Mouse (Mus musculus): ENCODE data around the gene Fyn. TPM values are rescaled to one million over a fixed set of nuclear protein-coding genes. Genes with fewer than 3 reads are reported as not detected.

The Fyn gene
- total and polyA plus RNA-seq, 3 experiments: 89.7 to 127 (median 101) TPM

DNA sequence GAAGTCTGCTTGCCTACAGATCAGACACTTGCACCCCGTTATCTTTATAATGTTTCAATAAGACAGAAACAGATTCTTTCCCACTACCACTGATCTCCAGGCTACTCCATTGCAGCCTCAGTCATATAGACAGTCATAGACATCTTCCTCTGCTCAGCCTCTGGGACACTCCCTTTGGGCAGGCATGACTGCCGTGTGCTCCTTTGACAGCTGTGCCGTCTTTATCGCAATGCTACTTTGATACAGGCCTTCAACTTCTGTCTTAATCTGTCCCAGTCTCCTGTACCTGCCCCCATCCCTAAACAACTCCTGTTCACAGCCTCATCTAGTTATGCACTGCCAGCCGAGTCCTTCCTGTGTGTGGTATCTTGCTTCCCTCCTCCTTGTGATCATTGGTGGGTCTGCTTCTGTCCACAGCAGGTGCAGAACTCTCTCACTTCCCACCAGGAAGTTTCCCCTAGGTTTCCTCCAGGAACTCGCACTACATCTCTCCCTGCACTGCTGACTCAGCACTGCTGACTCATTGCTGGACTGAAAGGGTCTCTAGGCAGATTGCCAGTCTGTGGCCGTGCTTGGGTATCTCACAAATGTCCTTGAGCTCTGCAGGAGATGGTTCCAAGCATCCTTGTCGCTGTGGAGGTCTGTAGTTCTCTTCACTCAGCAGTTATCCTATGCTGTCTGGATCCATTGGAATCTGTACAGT lies 43.4 kb downstream of the Fyn start:
- no peak for TF ChIP-seq POLR2AphosphoS5 (IDR thresholded peaks at IDR 0.05; ENCODE audit: insufficient replicate concordance, low read depth, low read length)
- TF ChIP-seq GATA2 (IDR thresholded peaks at IDR 0.05; ENCODE audit: borderline replicate concordance, low read depth, low read length): no peak
- TF ChIP-seq CTCF (IDR thresholded peaks at IDR 0.05; ENCODE audit: low read depth, low read length): no peak
- TF ChIP-seq TAL1 (conservative IDR thresholded peaks at IDR 0.05; ENCODE audit: low read depth, low read length): no peak
- TF ChIP-seq GATA1 (IDR thresholded peaks at IDR 0.05; ENCODE audit: borderline replicate concordance, low read length): no peak
- no peaks in the 10 kb centered on the region for H3K27me3 ChIP-seq (ENCODE audit: insufficient read depth, low read length)
- no peak for DNase-seq (ENCODE audit: low spot score)
- H3K36me3 ChIP-seq (replicated peaks): peaks cover 73% of the 10 kb centered on the region
- ATAC-seq (ENCODE audit: extremely low read depth, insufficient number of reproducible peaks, low FRiP score, poor library complexity, severe bottlenecking): peak; percentile 12
- H3K9me3 ChIP-seq (replicated peaks): no peaks in the 10 kb centered on the region
- H3K4me1 ChIP-seq (ENCODE audit: insufficient read depth, low read depth, low read length): peaks cover 57% of the 10 kb centered on the region
- no peak overlapping the region; the same call in 1 of the 2 replicates for H3K4me3 ChIP-seq (ENCODE audit: low read depth, low read length)

- peak; percentile 46 for DNase-seq (ENCODE audit: low spot score)
- H3K4me3 ChIP-seq (ENCODE audit: low read depth, low read length): no peak overlapping the region; the same call in 1 of the 2 replicates
- ATAC-seq (ENCODE audit: extremely low read depth, insufficient number of reproducible peaks, low FRiP score, poor library complexity, severe bottlenecking): peak; percentile 12; the same call in 1 of the 2 replicates
Measured at GRCm38 (mm10) chr10:39412826-39413620, 44.4 kb downstream of the Fyn start.

DNA sequence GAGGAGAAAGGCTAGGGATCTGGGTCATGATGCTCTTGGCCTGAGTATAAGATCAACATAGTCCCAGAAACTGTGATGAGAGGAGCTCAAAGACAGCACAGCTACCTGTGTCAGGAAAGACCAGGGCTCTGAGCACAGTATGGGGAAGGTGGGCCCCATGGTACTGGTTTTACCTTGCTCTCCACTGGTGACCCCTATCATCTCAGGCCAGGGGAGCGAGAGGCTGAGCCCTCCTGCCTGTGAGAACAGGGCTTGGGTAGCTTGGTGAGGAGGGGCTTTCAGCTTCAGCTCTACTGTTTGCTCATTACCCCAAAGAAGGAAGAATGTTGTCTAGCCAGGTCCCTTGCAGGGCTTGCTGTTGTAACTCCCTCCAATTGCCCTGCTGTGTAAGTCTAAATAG lies 45.4 kb downstream of the Fyn start:
- ATAC-seq (ENCODE audit: extremely low read depth, insufficient number of reproducible peaks, low FRiP score, poor library complexity, severe bottlenecking): no peak
- peaks cover 65% of the 10 kb centered on the region for H3K4me1 ChIP-seq (ENCODE audit: insufficient read depth, low read depth, low read length)

More at GRCm38 (mm10) chr10:39412826-39413620, 44.4 kb downstream of the Fyn start:
- Histone ChIP-seq H3K36me3 (replicated peaks) (peaks cover 71% of the 10 kb centered on the region), H3K4me1 (ENCODE audit: insufficient read depth, low read depth, low read length) (peaks cover 62% of the 10 kb centered on the region), H3K9me3 (replicated peaks) (no peaks in the 10 kb centered on the region), H3K27me3 (ENCODE audit: insufficient read depth, low read length) (no peaks in the 10 kb centered on the region)
- TF ChIP-seq GATA1 (IDR thresholded peaks at IDR 0.05; ENCODE audit: borderline replicate concordance, low read length) (no peak), CTCF (IDR thresholded peaks at IDR 0.05; ENCODE audit: low read depth, low read length) (no peak), GATA2 (IDR thresholded peaks at IDR 0.05; ENCODE audit: borderline replicate concordance, low read depth, low read length) (no peak), TAL1 (conservative IDR thresholded peaks at IDR 0.05; ENCODE audit: low read depth, low read length) (no peak), POLR2AphosphoS5 (IDR thresholded peaks at IDR 0.05; ENCODE audit: insufficient replicate concordance, low read depth, low read length) (no peak)

DNA sequence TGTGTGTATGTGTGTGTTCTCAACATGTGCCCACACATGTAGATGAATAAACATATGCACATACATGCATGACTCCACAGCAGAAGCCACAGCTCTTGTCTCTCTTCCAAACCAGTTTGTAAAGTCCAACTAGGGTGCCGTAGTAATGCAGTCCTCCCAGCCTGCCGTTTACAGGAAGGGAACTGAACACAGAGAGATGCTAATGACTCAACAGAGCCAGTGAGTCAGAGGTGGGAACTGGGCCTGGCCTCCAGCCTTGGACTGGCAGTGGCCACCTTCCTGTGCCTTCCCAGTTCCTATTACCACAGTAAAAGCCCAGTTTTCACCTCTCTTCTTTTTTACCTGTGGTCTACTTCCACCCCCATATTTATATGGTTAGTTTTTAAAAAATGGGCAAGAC lies 46.9 kb downstream of the Fyn start:
- DNase-seq (ENCODE audit: low spot score): no peak
- H3K4me3 ChIP-seq (ENCODE audit: low read depth, low read length): no peak overlapping the region
- peaks cover 58% of the 10 kb centered on the region for H3K36me3 ChIP-seq (replicated peaks)
- H3K4me1 ChIP-seq (ENCODE audit: insufficient read depth, low read depth, low read length): peaks cover 57% of the 10 kb centered on the region
- no peak for ATAC-seq (ENCODE audit: extremely low read depth, insufficient number of reproducible peaks, low FRiP score, poor library complexity, severe bottlenecking)
- no peak for TF ChIP-seq GATA2 (IDR thresholded peaks at IDR 0.05; ENCODE audit: borderline replicate concordance, low read depth, low read length)
- no peak for TF ChIP-seq POLR2AphosphoS5 (IDR thresholded peaks at IDR 0.05; ENCODE audit: insufficient replicate concordance, low read depth, low read length)
- H3K27me3 ChIP-seq (ENCODE audit: insufficient read depth, low read length): no peaks in the 10 kb centered on the region
- no peaks in the 10 kb centered on the region for H3K9me3 ChIP-seq (replicated peaks)

More for the DNA sequence above, 45.4 kb downstream of the Fyn start:
- Histone ChIP-seq H3K36me3 (replicated peaks) (peaks cover 70% of the 10 kb centered on the region), H3K4me3 (ENCODE audit: low read depth, low read length) (no peak overlapping the region), H3K9me3 (replicated peaks) (no peaks in the 10 kb centered on the region), H3K27me3 (ENCODE audit: insufficient read depth, low read length) (no peaks in the 10 kb centered on the region)
- TF ChIP-seq CTCF (IDR thresholded peaks at IDR 0.05; ENCODE audit: low read depth, low read length) (no peak), GATA2 (IDR thresholded peaks at IDR 0.05; ENCODE audit: borderline replicate concordance, low read depth, low read length) (no peak), TAL1 (conservative IDR thresholded peaks at IDR 0.05; ENCODE audit: low read depth, low read length) (no peak), POLR2AphosphoS5 (IDR thresholded peaks at IDR 0.05; ENCODE audit: insufficient replicate concordance, low read depth, low read length) (no peak), GATA1 (IDR thresholded peaks at IDR 0.05; ENCODE audit: borderline replicate concordance, low read length) (no peak)
- no peak for DNase-seq (ENCODE audit: low spot score)

GRCm38 (mm10) chr10:39417611-39418010 lies 49.0 kb downstream of the Fyn start:
- H3K4me1 ChIP-seq (ENCODE audit: insufficient read depth, low read depth, low read length): peaks cover 58% of the 10 kb centered on the region
- no peak for DNase-seq (ENCODE audit: low spot score)
- no peaks in the 10 kb centered on the region for H3K27me3 ChIP-seq (ENCODE audit: insufficient read depth, low read length)
- no peak overlapping the region for H3K4me3 ChIP-seq (ENCODE audit: low read depth, low read length)
- no peaks in the 10 kb centered on the region for H3K9me3 ChIP-seq (replicated peaks)
- peaks cover 62% of the 10 kb centered on the region for H3K36me3 ChIP-seq (replicated peaks)
- no peak for TF ChIP-seq CTCF (IDR thresholded peaks at IDR 0.05; ENCODE audit: low read depth, low read length)
- no peak for TF ChIP-seq GATA1 (IDR thresholded peaks at IDR 0.05; ENCODE audit: borderline replicate concordance, low read length)
- TF ChIP-seq GATA2 (IDR thresholded peaks at IDR 0.05; ENCODE audit: borderline replicate concordance, low read depth, low read length): no peak
- no peak for TF ChIP-seq POLR2AphosphoS5 (IDR thresholded peaks at IDR 0.05; ENCODE audit: insufficient replicate concordance, low read depth, low read length)
- no peak for TF ChIP-seq TAL1 (conservative IDR thresholded peaks at IDR 0.05; ENCODE audit: low read depth, low read length)
- ATAC-seq (ENCODE audit: extremely low read depth, insufficient number of reproducible peaks, low FRiP score, poor library complexity, severe bottlenecking): 0 out of 2 replicates have a peak, but pooled peaks have one; percentile 30

GRCm38 (mm10) chr10:39418395-39418794 lies 49.7 kb downstream of the Fyn start:
- no peak for ATAC-seq (ENCODE audit: extremely low read depth, insufficient number of reproducible peaks, low FRiP score, poor library complexity, severe bottlenecking)
- no peak for DNase-seq (ENCODE audit: low spot score)
- no peaks in the 10 kb centered on the region for H3K27me3 ChIP-seq (ENCODE audit: insufficient read depth, low read length)
- H3K4me1 ChIP-seq (ENCODE audit: insufficient read depth, low read depth, low read length): peaks cover 52% of the 10 kb centered on the region
- H3K36me3 ChIP-seq (replicated peaks): peaks cover 55% of the 10 kb centered on the region
- no peak for TF ChIP-seq TAL1 (conservative IDR thresholded peaks at IDR 0.05; ENCODE audit: low read depth, low read length)
- no peak for TF ChIP-seq GATA2 (IDR thresholded peaks at IDR 0.05; ENCODE audit: borderline replicate concordance, low read depth, low read length)
- TF ChIP-seq GATA1 (IDR thresholded peaks at IDR 0.05; ENCODE audit: borderline replicate concordance, low read length): no peak
- no peak for TF ChIP-seq CTCF (IDR thresholded peaks at IDR 0.05; ENCODE audit: low read depth, low read length)
- no peak for TF ChIP-seq POLR2AphosphoS5 (IDR thresholded peaks at IDR 0.05; ENCODE audit: insufficient replicate concordance, low read depth, low read length)
- no peaks in the 10 kb centered on the region for H3K9me3 ChIP-seq (replicated peaks)
- H3K4me3 ChIP-seq (ENCODE audit: low read depth, low read length): no peak overlapping the region
